Mouse (Mus musculus): ENCODE measurements at regions not wholly inside any gene's neighbourhood (a gene's known extent, or its start where the extent isn't known, plus 50 kb on each side); places are given as distances from the start of the nearest gene placed in this dataset.

DNA sequence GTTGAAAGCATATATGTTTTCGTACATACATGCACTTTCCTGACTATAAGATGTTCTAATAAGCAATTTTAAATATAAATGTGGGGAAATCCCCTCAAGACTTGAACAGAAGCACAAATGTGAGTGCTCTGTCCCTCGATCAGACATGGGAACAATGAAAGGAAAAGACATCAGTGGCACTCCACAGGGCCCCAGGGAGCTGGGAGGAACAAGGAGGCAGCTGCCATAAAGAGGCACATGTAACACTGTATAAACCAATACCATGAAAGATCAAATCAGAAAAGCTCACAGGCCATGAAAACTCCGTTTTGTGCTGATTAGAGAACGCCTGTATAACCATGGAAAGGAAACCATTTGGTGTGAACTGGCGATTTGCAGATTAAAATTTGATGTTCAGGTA, 839.5 kb upstream of the Jmjd1c start:
- DNase-seq: no peak
- TF ChIP-seq POLR2A (IDR thresholded peaks at IDR 0.05; ENCODE audit: borderline replicate concordance, insufficient read depth, low read length) (no peak), CTCF (IDR thresholded peaks at IDR 0.05; ENCODE audit: borderline replicate concordance, insufficient read depth, low read depth, low read length) (no peak)
- H3K4me3 ChIP-seq (replicated peaks; ENCODE audit: insufficient read depth, low read depth, low read length): no peak overlapping the region
- no peaks in the 10 kb centered on the region for H3K27me3 ChIP-seq (ENCODE audit: control insufficient read depth, insufficient read depth, low read length)
- H3K4me1 ChIP-seq (ENCODE audit: control insufficient read depth, insufficient read depth, low read length): no peaks in the 10 kb centered on the region
- 72% methylated on average over 5 of the region's 5 CpGs for WGBS
- no peak overlapping the region for H3K27ac ChIP-seq (ENCODE audit: insufficient read depth, low read length)

DNA sequence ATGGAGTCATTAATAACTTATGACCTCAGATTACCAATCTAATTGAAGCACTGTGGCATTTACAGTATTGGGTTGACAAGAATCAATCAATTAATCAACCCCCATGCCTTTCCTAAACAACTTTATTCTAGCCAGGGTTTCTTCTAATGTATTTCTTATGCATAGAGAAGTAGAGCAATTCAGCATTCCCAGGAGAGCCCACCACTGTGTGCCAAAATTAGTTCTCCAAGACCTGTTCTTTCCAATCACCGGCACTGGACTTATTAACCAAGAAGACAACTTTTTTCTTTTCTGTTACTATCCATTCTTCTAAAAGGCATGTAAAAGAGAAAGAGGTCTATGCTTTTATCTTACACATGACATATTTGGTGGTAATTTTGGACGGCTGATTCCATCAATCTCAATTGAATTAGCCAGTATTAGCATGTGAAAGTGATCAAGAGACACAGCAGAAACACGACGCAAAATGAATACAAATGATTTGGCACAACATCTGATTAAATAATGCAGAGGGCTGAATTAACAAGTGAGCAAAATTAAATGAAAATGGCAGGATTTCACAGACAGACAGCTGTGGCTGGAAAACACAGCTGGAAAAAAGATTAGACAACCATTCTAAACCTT, 825.2 kb upstream of the Jmjd1c start:
- no peak overlapping the region for H3K27ac ChIP-seq (ENCODE audit: insufficient read depth, low read length)
- no peaks in the 10 kb centered on the region for H3K4me1 ChIP-seq (ENCODE audit: control insufficient read depth, insufficient read depth, low read length)
- DNase-seq: no peak
- TF ChIP-seq CTCF (IDR thresholded peaks at IDR 0.05; ENCODE audit: borderline replicate concordance, insufficient read depth, low read depth, low read length): no peak
- TF ChIP-seq POLR2A (IDR thresholded peaks at IDR 0.05; ENCODE audit: borderline replicate concordance, insufficient read depth, low read length): no peak
- no peak overlapping the region for H3K4me3 ChIP-seq (replicated peaks; ENCODE audit: insufficient read depth, low read depth, low read length)
- no peaks in the 10 kb centered on the region for H3K27me3 ChIP-seq (ENCODE audit: control insufficient read depth, insufficient read depth, low read length)
- 56% methylated on average over 4 of the region's 4 CpGs for WGBS

DNA sequence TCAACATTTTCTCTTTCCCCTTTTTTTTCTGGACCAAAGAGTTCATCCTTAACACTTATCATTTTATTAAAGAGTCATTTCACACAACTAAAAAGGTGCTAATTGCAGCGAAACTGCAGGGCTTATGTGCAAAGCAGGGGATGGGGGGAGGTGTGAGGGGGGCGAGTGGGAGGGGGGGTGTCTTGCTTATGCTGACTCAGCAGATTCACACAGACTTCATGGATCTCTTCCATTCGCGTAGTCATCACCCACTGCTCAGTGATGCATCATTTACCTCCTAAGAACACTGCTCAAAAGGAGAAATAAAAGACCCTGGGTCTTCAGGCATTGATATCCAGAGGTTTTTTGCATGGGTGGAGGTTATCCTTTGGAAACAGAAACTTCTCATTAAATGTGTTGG, 800.3 kb upstream of the Jmjd1c start:
- TF ChIP-seq CTCF (IDR thresholded peaks at IDR 0.05; ENCODE audit: borderline replicate concordance, insufficient read depth, low read depth, low read length): no peak
- no peak for TF ChIP-seq POLR2A (IDR thresholded peaks at IDR 0.05; ENCODE audit: borderline replicate concordance, insufficient read depth, low read length)
- Histone ChIP-seq H3K27me3 (ENCODE audit: control insufficient read depth, insufficient read depth, low read length) (no peaks in the 10 kb centered on the region), H3K4me3 (replicated peaks; ENCODE audit: insufficient read depth, low read depth, low read length) (no peak overlapping the region), H3K4me1 (ENCODE audit: control insufficient read depth, insufficient read depth, low read length) (no peaks in the 10 kb centered on the region), H3K27ac (ENCODE audit: insufficient read depth, low read length) (no peak overlapping the region)
- WGBS: 72% methylated on average over 4 of the region's 4 CpGs
- DNase-seq: no peak

DNA sequence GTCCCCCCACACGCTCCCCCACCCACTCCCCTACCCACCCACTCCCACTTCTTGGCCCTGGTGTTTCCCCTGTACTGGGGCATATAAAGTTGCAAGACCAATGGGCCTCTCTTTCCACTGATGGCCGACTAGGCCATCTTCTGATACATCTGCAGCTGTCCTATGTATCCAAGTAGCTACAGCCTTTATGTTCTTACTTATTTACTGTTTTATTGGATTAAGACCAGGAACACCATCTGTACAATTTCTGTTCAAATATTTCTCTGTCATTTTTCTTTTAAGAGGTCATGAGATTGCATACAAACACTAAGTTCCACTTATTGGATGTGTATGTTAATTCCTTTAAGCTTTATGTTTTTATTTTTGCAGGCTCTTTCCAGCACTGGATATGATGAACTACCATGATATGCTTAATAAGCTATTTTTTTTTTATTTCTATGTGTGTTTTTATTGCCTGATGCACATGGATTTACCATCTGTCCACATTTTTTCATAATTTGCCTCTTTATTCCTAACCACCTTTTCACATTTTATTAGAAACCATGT, 792.6 kb upstream of the Jmjd1c start:
- H3K4me3 ChIP-seq (replicated peaks; ENCODE audit: insufficient read depth, low read depth, low read length): no peak overlapping the region
- no peaks in the 10 kb centered on the region for H3K27me3 ChIP-seq (ENCODE audit: control insufficient read depth, insufficient read depth, low read length)
- WGBS: 55% methylated on average over 2 of the region's 2 CpGs
- H3K27ac ChIP-seq (ENCODE audit: insufficient read depth, low read length): no peak overlapping the region
- H3K4me1 ChIP-seq (ENCODE audit: control insufficient read depth, insufficient read depth, low read length): no peaks in the 10 kb centered on the region
- peak in 1 of 2 experiments; percentile 32 for DNase-seq
- TF ChIP-seq POLR2A (IDR thresholded peaks at IDR 0.05; ENCODE audit: borderline replicate concordance, insufficient read depth, low read length): no peak

DNA sequence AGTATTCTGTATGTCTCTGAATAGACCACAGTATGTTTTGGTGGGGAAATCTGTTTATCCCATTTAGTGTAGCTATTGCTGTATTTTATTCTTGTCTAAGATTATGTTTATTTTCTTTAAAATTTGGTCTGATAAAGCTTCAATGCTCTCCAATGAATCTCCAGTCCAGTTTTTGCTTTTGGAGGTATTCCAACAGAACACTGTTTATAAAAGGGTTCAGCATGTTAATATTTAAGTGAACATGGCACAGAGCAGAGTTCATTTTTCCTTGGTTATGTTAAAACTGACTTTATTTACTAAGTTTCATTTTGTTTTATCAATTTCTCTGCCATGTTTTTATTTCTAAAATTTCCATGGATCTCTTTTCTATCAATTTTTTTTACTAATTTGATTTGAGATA, 791.0 kb upstream of the Jmjd1c start:
- Histone ChIP-seq H3K4me1 (ENCODE audit: control insufficient read depth, insufficient read depth, low read length) (no peaks in the 10 kb centered on the region), H3K27ac (ENCODE audit: insufficient read depth, low read length) (no peak overlapping the region), H3K4me3 (replicated peaks; ENCODE audit: insufficient read depth, low read depth, low read length) (no peak overlapping the region), H3K27me3 (ENCODE audit: control insufficient read depth, insufficient read depth, low read length) (no peaks in the 10 kb centered on the region)
- no peak for TF ChIP-seq CTCF (IDR thresholded peaks at IDR 0.05; ENCODE audit: borderline replicate concordance, insufficient read depth, low read depth, low read length)
- TF ChIP-seq POLR2A (IDR thresholded peaks at IDR 0.05; ENCODE audit: borderline replicate concordance, insufficient read depth, low read length): no peak
- DNase-seq: no peak

DNA sequence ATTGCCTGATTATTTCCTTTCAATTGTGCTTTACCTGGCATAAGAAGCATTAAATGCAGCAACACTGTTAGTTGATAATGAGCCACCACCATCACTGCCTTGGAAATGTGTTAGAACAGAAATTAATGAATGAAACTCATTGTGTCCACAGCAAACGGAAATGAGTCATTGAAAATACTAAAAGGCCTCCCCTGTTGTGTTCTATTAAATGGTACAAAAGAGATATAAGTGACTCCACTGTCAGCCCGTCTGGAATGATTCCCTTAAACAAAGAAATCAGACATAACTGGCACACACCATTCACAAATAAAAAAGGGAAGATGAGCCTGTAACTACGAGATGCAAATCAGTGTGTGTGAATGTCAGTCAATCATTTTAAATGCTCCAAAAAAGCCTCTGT, 764.8 kb upstream of the Jmjd1c start:
- Histone ChIP-seq H3K27me3 (ENCODE audit: control insufficient read depth, insufficient read depth, low read length) (no peaks in the 10 kb centered on the region), H3K27ac (ENCODE audit: insufficient read depth, low read length) (no peak overlapping the region), H3K4me1 (ENCODE audit: control insufficient read depth, insufficient read depth, low read length) (no peaks in the 10 kb centered on the region), H3K4me3 (replicated peaks; ENCODE audit: insufficient read depth, low read depth, low read length) (no peak overlapping the region)
- no peak for TF ChIP-seq POLR2A (IDR thresholded peaks at IDR 0.05; ENCODE audit: borderline replicate concordance, insufficient read depth, low read length)
- TF ChIP-seq CTCF (IDR thresholded peaks at IDR 0.05; ENCODE audit: borderline replicate concordance, insufficient read depth, low read depth, low read length): no peak
- WGBS: 76% methylated on average over 3 of the region's 3 CpGs
- DNase-seq: no peak

DNA sequence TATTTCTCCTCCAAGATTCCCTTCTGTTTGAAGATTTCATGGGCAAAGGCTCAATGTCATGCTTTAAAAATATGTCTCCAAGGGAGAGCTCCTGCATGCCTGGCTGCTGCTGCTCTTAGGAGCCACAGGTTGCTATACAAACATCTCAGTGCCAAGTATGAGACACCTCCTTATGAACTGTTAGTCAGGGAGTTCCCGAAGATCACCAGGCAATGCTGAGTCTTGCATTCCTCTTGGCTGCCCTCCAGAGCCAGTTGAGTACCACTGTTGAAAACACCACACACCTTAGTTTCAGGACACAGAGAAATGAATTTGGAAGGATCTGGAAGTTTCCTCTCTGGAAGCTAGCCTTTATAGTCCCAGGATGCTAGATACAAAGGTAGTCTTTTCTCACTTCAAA, 757.9 kb upstream of the Jmjd1c start:
- DNase-seq: no peak
- Histone ChIP-seq H3K4me1 (ENCODE audit: control insufficient read depth, insufficient read depth, low read length) (no peaks in the 10 kb centered on the region), H3K4me3 (replicated peaks; ENCODE audit: insufficient read depth, low read depth, low read length) (no peak overlapping the region), H3K27me3 (ENCODE audit: control insufficient read depth, insufficient read depth, low read length) (no peaks in the 10 kb centered on the region), H3K27ac (ENCODE audit: insufficient read depth, low read length) (no peak overlapping the region)
- no peak for TF ChIP-seq POLR2A (IDR thresholded peaks at IDR 0.05; ENCODE audit: borderline replicate concordance, insufficient read depth, low read length)
- TF ChIP-seq CTCF (IDR thresholded peaks at IDR 0.05; ENCODE audit: borderline replicate concordance, insufficient read depth, low read depth, low read length): no peak
- WGBS: 41% methylated on average over 1 of the region's 1 CpGs

DNA sequence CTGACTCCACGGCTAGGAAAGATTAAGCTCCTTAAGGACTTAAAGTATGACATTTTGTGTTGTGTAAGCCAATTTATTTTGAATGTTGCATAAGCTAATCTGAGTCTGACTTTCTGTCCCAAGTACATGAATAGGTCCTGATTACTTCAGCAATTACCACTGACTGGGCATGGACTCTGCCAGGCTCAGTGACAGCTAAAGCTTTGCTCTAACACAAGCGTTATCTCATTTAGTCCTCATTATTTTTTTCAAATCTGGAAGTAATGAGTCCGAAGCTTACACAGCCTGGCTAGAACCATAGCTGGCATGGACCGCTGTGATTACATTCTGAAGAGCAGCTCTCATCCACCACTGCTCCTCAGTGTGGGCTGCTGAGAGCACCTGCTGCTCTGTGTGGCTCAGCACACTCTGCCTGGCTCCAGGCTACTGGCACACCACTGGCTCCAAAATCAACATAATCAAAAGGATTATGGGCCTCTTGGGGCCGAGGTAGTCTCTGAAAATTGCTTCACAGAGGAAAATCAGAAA, 753.0 kb upstream of the Jmjd1c start:
- Histone ChIP-seq H3K27ac (ENCODE audit: insufficient read depth, low read length) (no peak overlapping the region), H3K4me1 (ENCODE audit: control insufficient read depth, insufficient read depth, low read length) (no peaks in the 10 kb centered on the region), H3K27me3 (ENCODE audit: control insufficient read depth, insufficient read depth, low read length) (no peaks in the 10 kb centered on the region), H3K4me3 (replicated peaks; ENCODE audit: insufficient read depth, low read depth, low read length) (no peak overlapping the region)
- DNase-seq: peak; percentile 23 to 32
- 38% methylated on average over 5 of the region's 5 CpGs for WGBS
- TF ChIP-seq POLR2A (IDR thresholded peaks at IDR 0.05; ENCODE audit: borderline replicate concordance, insufficient read depth, low read length) (no peak), CTCF (IDR thresholded peaks at IDR 0.05; ENCODE audit: borderline replicate concordance, insufficient read depth, low read depth, low read length) (no peak)

Measured in cerebellum, adult 2 months (tissue).